Mouse (Mus musculus) CH12.LX (cell line): Measurements from ENCODE around the gene Cox19.

Experiments
- CHD2 ChIP-seq: IDR thresholded peaks from 2 replicates; pipeline ENCODE4 v1.6.1; 2011; ENCODE audit warnings: low read length, improper control_type of control experiment
- CTCF ChIP-seq, 2 experiments: IDR thresholded peaks in 1 of 2; conservative IDR thresholded peaks in 1 of 2; 2 replicates each; pipeline ENCODE4 v1.5.1; 2011 to 2012; ENCODE audit warnings: low read depth in 2 of 2, low read length in 2 of 2, improper control_type of control experiment in 1 of 2, inconsistent platforms in 1 of 2, mild to moderate bottlenecking in 1 of 2, moderate library complexity in 1 of 2
- MXI1 ChIP-seq: IDR thresholded peaks from 2 replicates; pipeline ENCODE4 v1.6.1; 2011; ENCODE audit warnings: mild to moderate bottlenecking, low read depth, low read length, improper control_type of control experiment
- PAX5 ChIP-seq: IDR thresholded peaks from 2 replicates; pipeline ENCODE4 v1.6.1; 2012; ENCODE audit warnings: low read length, inconsistent platforms, mixed read lengths
- POLR2A ChIP-seq: IDR thresholded peaks from 2 replicates; pipeline ENCODE4 v1.6.1; 2011; ENCODE audit warnings: low read depth, mild to moderate bottlenecking, improper control_type of control experiment, low read length

DNA sequence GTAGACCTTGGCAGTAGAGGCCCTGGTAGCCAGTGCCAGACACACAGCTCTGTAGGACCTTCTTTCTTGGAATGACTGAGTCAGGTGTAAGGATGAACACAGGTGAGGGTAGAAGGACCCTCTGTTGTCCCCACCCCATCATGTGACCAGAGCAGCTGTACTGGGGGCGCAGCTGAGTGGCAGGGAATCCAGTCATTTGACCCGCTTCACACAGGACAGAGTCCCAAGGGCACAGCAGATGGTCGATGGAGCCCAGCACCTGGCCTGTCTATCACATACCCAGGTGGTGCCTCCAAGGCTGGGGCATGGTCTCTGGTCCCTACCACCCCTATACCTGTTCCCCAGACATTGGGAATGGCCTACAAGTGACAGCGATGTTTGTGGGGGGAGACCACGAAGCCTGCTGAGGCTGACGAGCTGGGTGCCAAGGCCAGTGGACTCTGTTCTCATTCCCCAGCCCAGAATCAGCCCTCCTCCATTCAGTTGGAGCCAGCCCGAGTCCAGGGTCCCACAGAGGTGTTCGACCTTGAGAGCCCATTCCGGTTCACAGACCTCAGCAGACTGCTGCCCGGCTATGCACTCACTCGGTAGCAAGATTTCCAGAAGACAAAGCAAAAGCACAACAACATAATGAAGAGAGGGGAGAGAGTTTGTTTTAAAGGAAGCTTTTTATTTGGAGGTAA, 17.6 kb upstream of the Cox19 start:
- TF ChIP-seq POLR2A (no peak), CTCF (conservative IDR thresholded peaks at IDR 0.05 in 1 of 2, IDR thresholded peaks at IDR 0.05 in 1 of 2; ENCODE audit: low read depth in 2 of 2, low read length in 2 of 2) (no peak), PAX5 (no peak), CHD2 (no peak), MXI1 (no peak)
